Mouse (Mus musculus): ENCODE results near the gene Metrn.
A peak's percentile ranks its signal among the peaks of the same experiment; 100 is the strongest.
"Not testable (repeated sequence)": the region's sequence is repeated elsewhere in the genome, so short reads cannot be mapped to it uniquely, and the experiment has no call there.

Metrn gene

GRCm38 (mm10) chr17:25808028-25808427 lies 11.1 kb upstream of the Metrn start:
- no peak for DNase-seq (ENCODE audit: low spot score in 2 of 2)

GRCm38 (mm10) chr17:25807452-25807851 lies 10.5 kb upstream of the Metrn start:
- DNase-seq (ENCODE audit: low spot score in 2 of 2) = not testable (repeated sequence)

GRCm38 (mm10) chr17:25806507-25806906 lies 9.6 kb upstream of the Metrn start:
- no peak for DNase-seq (ENCODE audit: low spot score in 2 of 2)

DNA sequence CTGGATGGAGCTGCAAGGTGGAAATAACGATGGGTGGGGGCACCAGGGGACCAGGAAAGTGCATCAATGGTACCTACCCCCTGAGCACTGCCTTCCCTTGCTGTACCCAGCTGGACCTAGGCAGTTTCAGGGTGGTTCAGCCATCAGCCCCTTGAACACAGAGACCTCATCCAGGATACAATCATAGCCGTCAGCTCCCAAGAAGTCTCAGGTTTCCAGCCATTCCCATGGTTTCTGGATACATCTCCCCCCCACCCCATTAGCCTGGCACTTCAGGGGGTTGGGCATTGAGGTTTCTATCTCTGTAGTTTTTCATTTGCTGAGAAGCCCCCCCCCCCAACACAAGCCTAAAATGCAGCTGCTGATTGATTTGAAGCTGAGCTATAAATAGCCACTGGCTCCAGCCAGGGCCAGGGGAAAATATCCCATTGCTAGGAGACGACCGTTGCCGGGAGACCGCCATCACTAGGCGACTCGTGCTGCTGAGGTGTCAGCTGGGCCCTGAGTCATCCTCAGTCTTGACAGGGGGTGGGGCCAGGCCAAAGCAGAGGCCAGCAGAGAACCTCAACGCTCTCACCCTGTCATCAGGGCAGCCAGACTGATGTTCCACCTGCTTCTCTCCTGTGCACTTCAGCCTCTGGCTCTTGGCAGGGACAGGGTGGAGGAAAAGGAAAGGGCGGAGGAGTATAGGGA lies 6.0 kb upstream of the Metrn start:
- no peak for DNase-seq (ENCODE audit: low spot score in 2 of 2)

DNA sequence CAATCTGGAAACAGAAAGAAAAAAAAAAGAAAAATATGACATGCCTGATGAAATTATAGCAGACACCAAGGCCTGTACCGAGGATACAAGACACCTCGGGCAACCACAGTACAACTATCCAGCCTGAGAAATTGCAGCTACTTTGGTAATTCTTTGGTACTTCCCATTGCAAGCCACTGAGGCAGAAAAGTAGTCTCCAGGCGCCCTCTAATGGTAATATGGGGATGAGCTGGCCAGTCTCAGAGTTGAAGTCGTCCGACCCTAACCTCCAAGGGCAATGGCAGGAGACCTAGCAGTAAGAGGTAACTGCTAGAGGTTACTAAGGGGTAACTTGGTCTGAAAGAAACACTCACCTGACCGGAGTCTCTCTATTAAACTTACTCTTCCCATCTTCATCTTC lies 4.1 kb upstream of the Metrn start:
- peak; percentile 40 to 60 for DNase-seq (ENCODE audit: low spot score in 2 of 2)

DNA sequence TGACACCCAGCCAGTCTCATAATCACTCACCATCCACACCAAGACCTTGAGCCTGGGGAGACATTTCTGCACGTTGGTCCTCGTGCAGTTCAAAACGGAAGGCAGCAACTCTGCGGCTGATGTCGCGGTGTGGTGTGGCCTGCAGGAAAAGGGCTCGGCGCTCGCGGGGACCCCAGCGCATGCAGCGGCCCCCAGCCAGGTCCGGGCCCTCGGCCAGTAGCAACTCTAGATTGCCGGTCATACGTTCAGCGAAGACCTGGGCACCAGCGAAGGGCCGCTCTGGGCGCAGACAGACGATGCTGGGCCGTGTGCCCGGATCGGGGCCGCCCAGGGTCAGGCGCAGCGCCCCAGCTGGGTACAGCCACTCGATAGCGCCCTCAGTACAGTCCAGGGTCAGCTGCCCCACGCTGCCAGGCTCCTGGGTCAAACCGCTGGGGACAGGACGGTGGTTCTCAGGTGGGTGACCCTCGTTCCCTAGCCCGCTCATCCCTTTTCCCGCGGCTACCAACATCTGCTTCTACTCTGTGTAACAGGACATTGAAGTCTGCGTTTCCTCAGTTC lies 645 bp downstream of the Metrn start:
- DNase-seq (ENCODE audit: low spot score in 2 of 2) = no peak

DNA sequence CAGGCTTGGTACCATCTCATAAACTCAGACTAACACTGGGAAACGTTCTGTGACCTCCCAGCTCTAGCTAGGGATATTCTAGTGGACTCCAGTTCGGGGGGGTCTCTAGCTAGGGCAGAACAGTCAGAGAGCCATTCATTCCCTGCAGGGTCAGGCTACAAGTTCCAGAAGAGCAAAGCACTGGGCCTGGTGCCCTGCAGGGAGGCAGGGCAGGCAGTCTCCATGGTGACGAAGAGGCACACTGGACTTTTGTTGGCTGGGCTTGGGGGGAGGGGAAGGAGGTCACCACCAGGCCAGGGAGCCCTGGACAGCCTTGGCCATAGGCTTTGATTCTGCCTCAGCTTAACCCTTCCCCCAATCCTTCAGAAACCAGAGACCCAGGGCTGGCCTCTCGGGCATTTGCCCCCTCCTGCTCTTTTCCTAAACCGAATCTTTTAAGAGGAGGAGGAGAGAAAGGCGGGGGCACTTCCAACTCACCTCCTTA lies 1.3 kb downstream of the Metrn start, which contains the start of gene AC134908.4:
AC134908.4 (minus strand) TSS at position 51 of the 484 bp plus-strand sequence.
- no peak for DNase-seq (ENCODE audit: low spot score in 2 of 2)

DNA sequence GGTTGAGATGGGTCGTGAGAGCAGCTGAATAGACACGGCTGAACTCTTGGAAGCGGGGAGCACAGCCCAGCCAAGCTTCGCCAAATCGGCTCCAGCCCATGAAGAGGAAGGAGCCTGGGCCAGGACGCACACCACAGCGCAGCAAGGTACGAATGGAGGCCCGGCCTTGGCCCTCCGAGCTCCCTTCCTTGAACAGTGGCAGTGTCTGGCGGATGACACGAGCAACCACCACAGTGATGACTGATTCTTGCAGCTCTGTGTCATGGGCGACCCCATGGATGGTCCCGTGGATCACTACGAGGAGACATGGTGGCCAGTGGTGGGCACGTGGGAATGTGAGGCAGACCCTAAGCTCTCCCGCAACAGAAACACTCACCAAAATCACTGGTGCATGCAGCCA lies 1.9 kb downstream of the Metrn start:
- DNase-seq (ENCODE audit: low spot score in 2 of 2) = no peak

DNA sequence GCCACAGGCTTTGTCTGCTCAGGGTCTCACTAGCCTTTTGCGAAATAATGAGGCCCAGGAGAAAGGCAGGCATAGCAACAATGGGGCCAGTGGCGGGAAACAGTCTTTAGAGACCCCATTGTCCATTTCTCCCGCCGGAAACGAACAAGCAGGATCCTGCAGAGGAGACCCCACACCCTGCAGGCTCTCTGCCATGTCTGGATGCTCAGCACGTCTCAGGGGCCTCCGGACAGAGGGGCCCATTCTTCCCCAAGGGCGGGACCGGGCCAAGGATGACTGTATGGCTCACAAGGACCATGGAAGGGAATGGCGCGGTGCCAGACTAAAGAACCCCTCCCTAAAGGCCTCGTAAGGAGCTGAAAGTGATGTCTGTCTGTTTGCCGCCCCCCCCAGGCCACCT lies 2.7 kb downstream of the Metrn start:
- no peak for DNase-seq (ENCODE audit: low spot score in 2 of 2)

- peak; percentile 51 to 64 for DNase-seq (ENCODE audit: low spot score in 2 of 2)
Measured at GRCm38 (mm10) chr17:25792615-25793014, 4.3 kb downstream of the Metrn start, which contains the start of gene Fam173a. TSS of gene Fam173a (minus strand) at chr17:25792901.

DNA sequence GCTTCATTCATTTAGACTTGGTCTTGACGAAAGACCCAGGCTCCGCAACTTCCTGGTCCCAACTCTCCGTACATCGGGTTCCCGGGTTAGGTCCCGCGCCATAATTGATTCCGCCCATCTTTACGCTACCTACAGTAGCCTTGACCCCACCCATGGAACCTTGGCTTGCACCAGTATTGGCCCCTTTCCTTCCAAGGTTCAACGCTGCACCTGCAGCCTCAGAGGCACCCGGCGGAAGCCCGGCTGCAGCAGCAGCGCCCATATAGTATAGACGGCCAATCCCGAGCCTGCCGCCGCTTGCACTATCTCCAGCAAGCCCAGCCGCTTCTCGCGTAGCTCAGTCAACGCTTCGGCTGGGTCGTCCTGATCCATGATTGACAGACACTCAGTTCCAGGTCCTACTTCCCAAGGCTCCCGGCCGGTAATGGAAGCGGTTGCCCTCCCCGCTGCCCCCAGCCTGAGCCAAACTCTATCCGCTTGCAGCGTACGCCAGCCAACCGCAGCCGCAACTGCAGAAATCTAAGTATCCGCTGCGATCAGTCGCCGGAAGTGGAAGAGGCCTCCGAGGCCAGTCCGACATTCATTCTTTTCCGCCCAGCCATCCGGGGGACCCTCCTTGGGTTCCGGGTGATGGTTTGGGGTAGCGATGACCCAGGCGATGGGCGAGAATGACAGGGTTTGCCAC lies 5.0 kb downstream of the Metrn start:
- DNase-seq (ENCODE audit: low spot score in 2 of 2) = peak; percentile 80 to 86

DNA sequence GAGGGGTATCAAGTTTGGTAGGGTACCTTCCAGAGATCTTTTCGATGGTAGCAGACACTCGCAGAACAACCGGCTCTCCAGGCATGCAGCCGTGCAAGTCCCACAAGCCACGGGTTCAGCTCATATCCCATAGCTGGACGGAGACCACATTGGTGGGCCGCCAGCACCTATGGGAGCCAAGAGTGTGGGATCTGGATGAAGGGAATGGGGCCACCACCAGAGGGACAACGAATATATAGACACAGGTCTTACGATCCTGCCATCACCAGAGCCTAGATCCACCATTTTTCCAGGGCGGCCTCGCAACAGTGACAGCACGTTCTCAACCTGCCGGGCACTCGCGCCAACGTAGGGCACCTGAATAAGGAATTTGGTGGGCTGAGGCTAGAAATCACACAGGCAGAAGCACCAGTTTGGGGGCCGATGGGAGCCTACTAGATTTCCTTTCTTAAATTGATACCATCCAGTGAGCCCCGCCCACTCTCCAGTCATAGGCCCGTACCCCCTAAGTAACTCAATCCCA lies 5.6 kb downstream of the Metrn start:
- DNase-seq (ENCODE audit: low spot score in 2 of 2) = no peak

- no peak for DNase-seq (ENCODE audit: low spot score in 2 of 2)
Measured at GRCm38 (mm10) chr17:25786781-25787504, 10.0 kb downstream of the Metrn start.

- no peak for DNase-seq (ENCODE audit: low spot score in 2 of 2)
Measured at GRCm38 (mm10) chr17:25786280-25786679, 10.7 kb downstream of the Metrn start, which contains the start of gene Ccdc78. TSS of gene Ccdc78 (plus strand) at chr17:25786580.

DNA sequence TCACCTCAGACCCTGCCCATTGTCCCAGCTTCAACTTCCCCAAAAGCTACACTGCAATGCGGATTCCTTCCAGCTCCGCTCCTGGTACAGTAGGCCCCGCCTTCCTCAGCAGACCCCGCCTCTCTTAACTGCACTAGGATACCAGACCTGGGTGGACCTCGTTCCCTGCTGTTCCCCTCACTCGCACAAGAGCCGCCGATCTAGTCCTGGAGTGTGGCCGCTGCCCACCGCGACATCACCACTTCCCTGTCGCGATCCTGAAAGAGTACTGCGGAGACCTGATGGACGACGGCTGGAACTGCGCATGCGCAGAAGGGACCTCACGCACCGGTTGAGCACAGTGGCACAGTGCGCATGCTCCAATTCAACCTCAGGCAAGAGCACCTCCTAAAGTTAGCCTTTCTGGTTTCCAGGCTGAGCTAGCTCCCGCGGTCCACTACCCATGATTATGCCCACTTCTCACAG lies 11.6 kb downstream of the Metrn start, which contains the start of gene Haghl:
Haghl (minus strand) TSS at position 393 of the 465 bp plus-strand sequence.
- DNase-seq (ENCODE audit: low spot score in 2 of 2) = peak; percentile 86 to 91

DNA sequence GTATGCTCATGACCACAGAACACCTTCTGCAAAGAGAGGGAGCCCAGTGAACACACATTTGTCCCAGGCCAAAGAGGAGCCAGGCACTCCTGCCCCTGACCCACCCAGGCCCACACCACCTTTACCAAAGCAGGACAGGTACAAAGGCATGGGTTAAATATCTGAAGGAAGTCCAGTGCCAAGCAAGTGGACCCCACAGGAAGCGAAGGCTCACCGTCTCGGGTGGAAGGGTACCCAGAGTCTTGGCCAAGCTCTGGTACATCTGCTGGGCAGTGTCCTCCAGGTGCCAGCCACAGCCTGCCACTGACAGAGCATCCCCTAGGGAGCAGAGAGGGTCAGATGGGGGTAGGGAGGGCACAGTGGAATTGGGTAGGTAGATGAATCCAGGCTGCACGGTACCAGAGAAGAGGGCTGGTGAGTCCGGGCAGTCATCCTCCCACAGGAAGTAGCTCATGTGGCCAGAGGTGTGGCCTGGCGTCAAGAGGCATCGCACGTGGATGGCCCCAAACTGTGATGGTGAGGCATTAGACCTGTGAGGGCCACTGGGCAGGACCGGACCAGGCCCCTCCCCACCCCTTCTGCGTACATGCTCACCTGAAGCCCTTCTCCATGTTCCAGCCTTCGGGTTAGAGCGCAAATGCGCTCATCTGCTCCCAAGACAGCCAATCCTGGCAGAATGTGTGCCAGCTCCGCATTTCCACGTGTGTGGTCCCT lies 12.9 kb downstream of the Metrn start:
- no peak for DNase-seq (ENCODE audit: low spot score in 2 of 2)

DNA sequence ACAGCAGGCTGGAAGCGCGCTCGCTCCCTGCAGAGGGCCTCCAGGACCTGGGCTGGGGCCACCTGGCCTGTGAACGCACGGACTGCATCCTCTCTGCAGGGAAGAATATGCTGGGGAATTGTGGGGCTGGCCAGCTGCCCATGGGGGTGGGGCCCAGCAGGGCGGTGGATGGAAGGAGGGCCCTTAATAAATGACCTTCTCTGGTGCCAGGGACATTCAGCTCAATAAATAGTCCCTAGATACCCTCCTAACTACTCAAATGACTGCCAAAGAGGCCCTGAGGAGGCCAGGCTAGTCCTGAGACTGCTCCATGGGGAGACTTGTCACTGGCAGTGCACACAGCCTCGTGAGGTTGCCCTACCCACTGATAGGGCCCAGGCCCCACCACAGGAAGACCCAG lies 13.8 kb downstream of the Metrn start:
- no peak for DNase-seq (ENCODE audit: low spot score in 2 of 2)

- DNase-seq (ENCODE audit: low spot score in 2 of 2) = no peak
Measured at GRCm38 (mm10) chr17:25781339-25781738, 15.6 kb downstream of the Metrn start.

GRCm38 (mm10) chr17:25777948-25778347 lies 19.0 kb downstream of the Metrn start:
- no peak for DNase-seq (ENCODE audit: low spot score in 2 of 2)

DNA sequence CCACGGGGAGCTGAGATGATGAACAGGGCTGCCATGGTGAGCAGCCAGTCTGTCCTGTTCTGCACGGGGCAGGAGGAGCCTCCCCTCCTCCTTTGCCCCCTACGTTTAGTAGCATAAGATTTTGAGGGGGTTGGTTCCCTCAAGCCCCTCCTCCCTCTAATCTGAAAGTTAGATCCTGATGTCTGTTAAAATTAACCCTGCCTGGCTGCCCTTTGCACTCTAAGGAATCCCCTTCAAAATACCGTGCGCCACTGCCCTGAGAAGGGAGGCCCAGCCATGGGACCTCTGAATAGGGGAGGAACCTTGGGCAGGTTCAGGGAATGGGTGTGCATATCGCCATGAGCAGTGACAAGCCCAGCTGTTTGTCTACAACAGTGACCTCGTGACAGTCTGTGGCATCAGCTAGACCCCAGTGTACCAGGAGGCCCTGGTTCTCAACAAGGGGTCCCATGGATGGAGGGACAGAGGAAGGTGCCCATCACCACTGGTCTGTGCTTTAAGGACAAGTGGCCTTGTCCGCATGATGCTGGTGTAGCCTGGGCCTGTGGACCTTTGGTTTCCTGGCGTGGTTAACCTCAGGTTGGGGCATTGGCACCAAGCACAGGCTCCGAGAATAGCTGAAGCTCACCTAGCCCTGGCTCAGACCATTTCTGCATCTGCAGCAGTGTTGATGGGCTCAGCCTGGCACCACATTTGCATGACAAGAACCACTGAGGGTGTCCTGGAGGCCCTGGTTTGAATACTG lies 21.4 kb downstream of the Metrn start:
- DNase-seq (ENCODE audit: low spot score in 2 of 2) = no peak

All from spleen, postnatal 14 days (tissue).